Mouse (Mus musculus) limb, embryonic 13.5 days (tissue): ENCODE measurements around the gene Robo1. TPM values are rescaled to one million over a fixed set of nuclear protein-coding genes. Genes with fewer than 3 reads are reported as not detected.
A peak's percentile ranks its signal among the peaks of the same experiment; 100 is the strongest.

Experiments used
- ATAC-seq: fragments of 200-750 bp; cut with Nextera tagmentation; 2 replicates; pipeline ENCODE4 v1.8.0; 2017; ENCODE audit warnings: low read depth, moderate number of reproducible peaks, moderate TSS enrichment; ENCODE audit not compliant: low FRiP score
- H3K27ac ChIP-seq: fragments of 300-500 bp; sonication (generic); 2 replicates; pipeline ENCODE4 v1.5.1; 2015; ENCODE audit warnings: inconsistent platforms, mild to moderate bottlenecking, moderate library complexity
- H3K27me3 ChIP-seq: fragments of 300-500 bp; sonication (generic); 2 replicates; pipeline ENCODE4 v1.6.1; 2015; ENCODE audit warnings: mild to moderate bottlenecking, inconsistent platforms
- H3K36me3 ChIP-seq: fragments of 300-500 bp; sonication (generic); 2 replicates; pipeline ENCODE4 v1.6.1; 2015; ENCODE audit warnings: inconsistent platforms, mild to moderate bottlenecking, moderate library complexity
- H3K4me1 ChIP-seq: fragments of 300-500 bp; sonication (generic); 2 replicates; pipeline ENCODE4 v1.6.1; 2015; ENCODE audit warnings: inconsistent platforms
- H3K4me2 ChIP-seq: fragments of 300-500 bp; sonication (generic); replicated peaks from 2 replicates; pipeline ENCODE4 v1.6.1; 2015; ENCODE audit warnings: inconsistent platforms, mild to moderate bottlenecking, moderate library complexity
- H3K4me3 ChIP-seq: fragments of 300-500 bp; sonication (generic); 2 replicates; pipeline ENCODE4 v1.5.1; 2015; ENCODE audit warnings: moderate library complexity, mild to moderate bottlenecking, inconsistent platforms
- H3K9ac ChIP-seq: fragments of 300-500 bp; sonication (generic); 2 replicates; pipeline ENCODE4 v1.6.1; 2015; ENCODE audit warnings: mild to moderate bottlenecking, inconsistent platforms
- H3K9me3 ChIP-seq: fragments of 300-500 bp; sonication (generic); 2 replicates; pipeline ENCODE4 v1.6.1; 2016; ENCODE audit warnings: inconsistent platforms
- WGBS: fragments of 180-500 bp; shearing (Covaris S2); methylation state at CpG from one replicate; pipeline ENCODE4 v1.1.7; 2015; 5-methylcytosine and 5-hydroxymethylcytosine counted together
- polyA plus RNA-seq: library from polyadenylated mRNA; unstranded; fragments of >200 nt; fragmentation: Nextera tagmentation; extraction: Ambion mirVana; gene quantifications from 2 replicates; pipeline ENCODE4 v1.2.1, GENCODE M21; 2015

The Robo1 gene
- polyA plus RNA-seq, 1 experiment from 2014 or later = 58.2 TPM

GRCm38 (mm10) chr16:72393512-72393911, 85.4 kb downstream of the Robo1 start:
- Histone ChIP-seq H3K4me2 (no peak overlapping the region), H3K9me3 (no peaks in the 10 kb centered on the region), H3K27me3 (no peaks in the 10 kb centered on the region), H3K36me3 (no peaks in the 10 kb centered on the region), H3K4me3 (no peak overlapping the region), H3K27ac (no peak overlapping the region), H3K4me1 (no peaks in the 10 kb centered on the region), H3K9ac (no peak overlapping the region)
- no peak for ATAC-seq
- 70% methylated on average over 3 of the region's 3 CpGs for WGBS

GRCm38 (mm10) chr16:72398811-72399210, 90.7 kb downstream of the Robo1 start:
- WGBS = 39% methylated on average over 5 of the region's 5 CpGs
- no peak for ATAC-seq
- 0 out of 2 replicates have a peak, but pooled peaks cover 4% of the 10 kb centered on the region for H3K4me1 ChIP-seq

GRCm38 (mm10) chr16:72402381-72402780, 94.3 kb downstream of the Robo1 start:
- H3K4me2 ChIP-seq = no peak overlapping the region
- peaks cover 4% of the 10 kb centered on the region; the same call in 1 of the 2 replicates for H3K9me3 ChIP-seq
- no peak overlapping the region for H3K4me3 ChIP-seq
- H3K36me3 ChIP-seq = no peaks in the 10 kb centered on the region
- H3K9ac ChIP-seq = no peak overlapping the region
- WGBS = 23% methylated on average over 9 of the region's 9 CpGs
- no peak overlapping the region for H3K27ac ChIP-seq
- H3K4me1 ChIP-seq = 0 out of 2 replicates have a peak, but pooled peaks cover 4% of the 10 kb centered on the region
- no peak for ATAC-seq
- no peaks in the 10 kb centered on the region for H3K27me3 ChIP-seq

More at GRCm38 (mm10) chr16:72398811-72399210, 90.7 kb downstream of the Robo1 start:
- Histone ChIP-seq H3K4me2 (no peak overlapping the region), H3K4me3 (no peak overlapping the region), H3K9ac (no peak overlapping the region), H3K27ac (no peak overlapping the region), H3K36me3 (no peaks in the 10 kb centered on the region), H3K27me3 (no peaks in the 10 kb centered on the region), H3K9me3 (no peaks in the 10 kb centered on the region)

DNA sequence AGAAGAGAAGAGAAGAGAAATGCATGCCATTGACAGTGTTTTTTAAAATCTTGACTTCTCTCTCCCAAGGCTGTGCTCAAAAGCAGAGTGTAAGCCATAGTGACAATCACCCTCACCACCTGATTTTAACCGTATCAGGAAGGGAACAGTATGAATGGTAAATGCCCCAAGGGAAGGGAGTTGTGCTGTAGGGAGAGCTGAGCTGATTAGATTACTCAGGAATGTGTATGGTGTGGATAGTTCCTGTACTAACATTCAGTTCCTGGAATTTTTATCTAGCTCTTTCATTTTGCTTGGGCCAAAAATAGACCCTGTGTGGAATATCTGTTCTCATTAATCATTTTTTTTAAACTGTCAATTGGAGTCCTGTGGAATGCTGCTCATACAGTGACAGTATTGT, 101.7 kb downstream of the Robo1 start:
- Histone ChIP-seq H3K27ac (no peak overlapping the region), H3K4me3 (no peak overlapping the region), H3K9me3 (peaks cover 7% of the 10 kb centered on the region; the same call in 1 of the 2 replicates), H3K4me2 (no peak overlapping the region), H3K9ac (no peak overlapping the region), H3K4me1 (peaks cover 9% of the 10 kb centered on the region; the same call in 1 of the 2 replicates), H3K36me3 (no peaks in the 10 kb centered on the region), H3K27me3 (no peaks in the 10 kb centered on the region)
- ATAC-seq = peak; percentile 48; the same call in 1 of the 2 replicates
- WGBS = 35% methylated on average over 1 of the region's 1 CpGs

GRCm38 (mm10) chr16:72411669-72412270, 103.7 kb downstream of the Robo1 start:
- Histone ChIP-seq H3K27ac (no peak overlapping the region), H3K27me3 (no peaks in the 10 kb centered on the region), H3K4me1 (peaks cover 13% of the 10 kb centered on the region), H3K9ac (no peak overlapping the region), H3K36me3 (no peaks in the 10 kb centered on the region), H3K4me2 (no peak overlapping the region), H3K9me3 (peaks cover 5% of the 10 kb centered on the region; the same call in 1 of the 2 replicates), H3K4me3 (no peak overlapping the region)
- WGBS = 32% methylated on average over 5 of the region's 5 CpGs
- ATAC-seq = peak; percentile 33; the same call in 1 of the 2 replicates

DNA sequence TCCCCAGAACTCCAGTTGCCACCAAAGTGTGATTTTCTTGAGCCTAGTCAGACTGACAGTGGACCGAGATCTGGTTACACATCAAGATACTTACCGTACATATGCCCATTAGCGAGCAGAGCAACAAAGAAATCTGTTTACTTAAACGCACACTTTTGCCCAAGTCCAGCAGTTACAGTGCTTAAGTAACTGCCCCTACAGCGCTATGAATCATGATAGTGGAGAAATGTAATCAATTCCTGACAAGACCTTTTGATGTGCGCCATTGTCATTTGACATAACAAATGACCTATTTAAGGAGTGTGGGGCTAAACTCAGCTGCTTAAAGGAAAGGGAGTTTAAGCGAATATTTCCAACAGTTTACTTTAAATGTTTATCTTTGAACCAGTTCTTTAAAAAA, 104.8 kb downstream of the Robo1 start:
- no peak overlapping the region for H3K9ac ChIP-seq
- H3K4me2 ChIP-seq = no peak overlapping the region
- no peak for ATAC-seq
- 0 out of 2 replicates have a peak, but pooled peaks cover 4% of the 10 kb centered on the region for H3K9me3 ChIP-seq
- peaks cover 13% of the 10 kb centered on the region for H3K4me1 ChIP-seq
- WGBS = 45% methylated on average over 7 of the region's 7 CpGs
- no peaks in the 10 kb centered on the region for H3K36me3 ChIP-seq
- H3K27me3 ChIP-seq = no peaks in the 10 kb centered on the region
- no peak overlapping the region for H3K4me3 ChIP-seq
- no peak overlapping the region; the same call in 1 of the 2 replicates for H3K27ac ChIP-seq

DNA sequence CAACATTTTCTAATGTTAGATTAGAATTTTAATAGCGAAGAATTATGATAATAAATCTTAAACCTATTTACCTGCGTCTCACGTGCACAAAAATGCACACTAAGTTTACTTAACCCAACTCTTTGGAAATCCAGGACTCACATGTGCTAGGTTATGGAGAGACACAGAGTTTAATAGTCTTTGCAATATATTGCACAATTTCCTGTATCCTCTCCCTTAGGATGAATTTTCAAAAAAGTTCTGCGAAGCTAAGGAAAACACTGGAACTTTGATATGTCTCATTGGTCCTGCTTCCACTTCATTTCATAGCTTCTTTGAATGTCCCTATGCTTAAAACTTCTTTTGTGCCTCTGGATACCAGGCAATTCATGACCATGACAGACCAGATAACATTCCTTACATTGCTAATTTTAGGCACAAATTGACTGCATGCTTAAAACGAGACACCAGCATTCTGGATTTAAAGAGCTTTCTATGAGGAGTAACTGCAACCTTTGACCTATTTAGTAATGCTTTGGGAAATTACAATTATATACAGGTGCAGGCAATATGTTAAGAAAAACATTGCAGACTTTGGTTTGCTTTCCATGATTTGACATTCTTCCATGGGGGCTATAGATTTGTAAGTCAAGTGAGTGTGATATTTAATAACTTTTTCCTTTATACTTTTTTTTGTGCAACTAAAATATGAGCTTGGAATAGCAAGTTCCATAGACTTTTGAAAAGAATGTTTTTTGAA, 111.4 kb downstream of the Robo1 start:
- 50% methylated on average over 5 of the region's 5 CpGs for WGBS
- Histone ChIP-seq H3K9ac (no peak overlapping the region), H3K36me3 (no peaks in the 10 kb centered on the region), H3K4me2 (no peak overlapping the region), H3K4me3 (no peak overlapping the region), H3K9me3 (no peaks in the 10 kb centered on the region), H3K27ac (no peak overlapping the region), H3K27me3 (no peaks in the 10 kb centered on the region), H3K4me1 (peaks cover 4% of the 10 kb centered on the region)
- ATAC-seq = peak; percentile 64; the same call in 1 of the 2 replicates

DNA sequence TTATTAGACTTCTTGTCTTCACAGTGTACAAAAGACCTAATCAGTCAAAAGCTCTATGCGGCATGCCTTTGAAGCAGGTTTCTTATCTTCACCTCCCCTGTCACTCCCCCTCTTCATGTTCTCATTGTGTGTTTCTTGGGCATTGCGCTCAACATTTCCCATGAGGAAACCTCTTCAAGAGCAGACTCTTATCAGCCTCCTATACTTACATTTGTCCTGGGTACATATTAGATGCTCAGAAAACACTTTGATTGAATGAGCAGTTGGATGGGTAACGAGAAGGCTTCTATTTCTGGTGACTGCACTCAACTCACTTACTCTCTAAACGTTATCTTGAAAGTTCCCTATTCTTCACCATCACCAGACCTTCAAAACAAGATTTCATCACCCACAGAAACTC, 114.3 kb downstream of the Robo1 start:
- H3K27ac ChIP-seq = no peak overlapping the region
- no peaks in the 10 kb centered on the region for H3K9me3 ChIP-seq
- H3K4me1 ChIP-seq = no peaks in the 10 kb centered on the region; the same call in 1 of the 2 replicates
- no peak for ATAC-seq
- no peaks in the 10 kb centered on the region for H3K36me3 ChIP-seq
- H3K9ac ChIP-seq = no peak overlapping the region
- 80% methylated on average over 4 of the region's 4 CpGs for WGBS
- no peak overlapping the region for H3K4me2 ChIP-seq
- no peaks in the 10 kb centered on the region for H3K27me3 ChIP-seq
- H3K4me3 ChIP-seq = no peak overlapping the region

DNA sequence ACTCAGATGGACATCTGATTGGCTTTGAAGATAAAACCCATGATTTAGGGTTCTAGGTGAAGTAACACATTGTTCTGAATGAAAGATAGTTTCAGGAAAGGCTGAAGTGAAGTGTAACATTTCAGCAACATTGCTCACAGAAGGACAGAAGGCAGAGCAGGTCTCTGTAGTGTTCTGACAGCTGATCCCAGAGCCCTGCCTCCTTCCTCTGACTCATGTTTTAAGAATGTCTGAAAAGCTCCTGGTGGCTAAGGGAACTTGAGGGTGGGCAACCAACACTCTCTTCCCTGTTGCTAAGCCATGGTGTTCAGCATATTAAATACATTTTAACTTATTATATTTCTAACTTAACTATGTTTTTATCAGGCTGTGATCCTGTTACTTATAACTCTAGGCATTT, 126.3 kb downstream of the Robo1 start:
- Histone ChIP-seq H3K27me3 (no peaks in the 10 kb centered on the region), H3K27ac (no peak overlapping the region)
- peak; percentile 61; the same call in 1 of the 2 replicates for ATAC-seq

GRCm38 (mm10) chr16:72444428-72445135, 136.5 kb downstream of the Robo1 start:
- Histone ChIP-seq H3K36me3 (no peaks in the 10 kb centered on the region), H3K27ac (no peak overlapping the region; the same call in 1 of the 2 replicates), H3K4me2 (peak overlapping the region; percentile 5), H3K4me3 (no peak overlapping the region), H3K9me3 (no peaks in the 10 kb centered on the region), H3K27me3 (no peaks in the 10 kb centered on the region), H3K9ac (no peak overlapping the region), H3K4me1 (0 out of 2 replicates have a peak, but pooled peaks cover 7% of the 10 kb centered on the region)
- ATAC-seq = no peak
- WGBS = 54% methylated on average over 18 of the region's 18 CpGs

More for the DNA sequence above, 126.3 kb downstream of the Robo1 start:
- H3K9ac ChIP-seq = no peak overlapping the region
- H3K9me3 ChIP-seq = no peaks in the 10 kb centered on the region
- no peak overlapping the region for H3K4me3 ChIP-seq
- H3K36me3 ChIP-seq = no peaks in the 10 kb centered on the region
- peaks cover 9% of the 10 kb centered on the region for H3K4me1 ChIP-seq
- no peak overlapping the region for H3K4me2 ChIP-seq

DNA sequence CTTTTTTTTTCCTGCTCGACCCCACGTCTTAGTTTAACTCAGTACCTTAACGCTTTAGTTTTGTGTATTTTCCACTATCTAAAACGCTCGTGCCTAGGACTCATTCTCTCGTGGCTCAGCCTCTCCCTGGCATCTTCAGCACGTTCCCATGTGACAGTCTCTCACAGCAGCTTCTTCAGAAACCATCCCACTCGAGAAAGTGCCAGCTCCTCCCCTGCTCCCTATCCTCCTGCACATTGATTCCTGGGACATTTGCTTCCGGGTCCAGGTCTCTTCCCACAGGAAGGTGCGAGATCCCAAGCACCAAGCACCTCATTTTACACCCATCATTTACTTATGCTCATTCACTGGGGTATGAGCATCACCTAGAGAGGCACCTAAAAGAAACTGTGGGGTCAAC, 150.0 kb downstream of the Robo1 start:
- Histone ChIP-seq H3K27ac (no peak overlapping the region), H3K4me2 (no peak overlapping the region), H3K27me3 (no peaks in the 10 kb centered on the region), H3K9me3 (no peaks in the 10 kb centered on the region), H3K9ac (no peak overlapping the region), H3K4me1 (peaks cover 8% of the 10 kb centered on the region), H3K36me3 (no peaks in the 10 kb centered on the region), H3K4me3 (no peak overlapping the region)
- WGBS = 49% methylated on average over 10 of the region's 10 CpGs
- ATAC-seq = no peak; the same call in 1 of the 2 replicates

DNA sequence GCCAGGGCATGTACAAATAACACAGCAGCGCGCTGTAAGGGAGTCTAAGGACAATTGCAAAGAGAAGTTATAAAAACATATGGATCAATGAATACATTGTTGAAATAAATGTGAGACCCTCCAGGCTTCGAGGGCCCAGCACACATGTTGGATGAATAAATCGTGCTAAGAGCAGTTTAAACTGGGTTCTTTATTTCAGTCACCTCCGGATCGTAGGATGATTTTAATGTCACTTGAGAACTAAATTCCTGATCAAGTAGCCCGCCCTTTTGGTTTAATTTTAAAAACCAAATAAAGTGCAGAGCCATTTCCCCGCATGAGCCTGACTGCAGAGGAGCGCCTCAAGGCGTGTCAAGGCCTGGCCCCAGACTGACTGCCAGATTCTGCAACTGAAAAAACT, 150.5 kb downstream of the Robo1 start:
- 23% methylated on average over 10 of the region's 10 CpGs for WGBS
- Histone ChIP-seq H3K4me3 (no peak overlapping the region), H3K27me3 (no peaks in the 10 kb centered on the region), H3K9ac (no peak overlapping the region), H3K9me3 (no peaks in the 10 kb centered on the region), H3K36me3 (no peaks in the 10 kb centered on the region), H3K4me2 (no peak overlapping the region), H3K27ac (no peak overlapping the region), H3K4me1 (peaks cover 8% of the 10 kb centered on the region)
- ATAC-seq = peak; percentile 44; the same call in 1 of the 2 replicates
